Mouse (Mus musculus) stomach, postnatal 0 days (tissue): ENCODE measurements around the gene Plcb1.

Experiments used
- CTCF ChIP-seq: IDR thresholded peaks from 2 replicates; pipeline ENCODE4 v1.5.1; 2016; ENCODE audit warnings: antibody characterized with exemption, low read depth, mild to moderate bottlenecking, moderate library complexity
- EP300 ChIP-seq: optimal IDR thresholded peaks from 2 replicates; pipeline ENCODE3; 2016; ENCODE audit warnings: antibody characterized with exemption

DNA sequence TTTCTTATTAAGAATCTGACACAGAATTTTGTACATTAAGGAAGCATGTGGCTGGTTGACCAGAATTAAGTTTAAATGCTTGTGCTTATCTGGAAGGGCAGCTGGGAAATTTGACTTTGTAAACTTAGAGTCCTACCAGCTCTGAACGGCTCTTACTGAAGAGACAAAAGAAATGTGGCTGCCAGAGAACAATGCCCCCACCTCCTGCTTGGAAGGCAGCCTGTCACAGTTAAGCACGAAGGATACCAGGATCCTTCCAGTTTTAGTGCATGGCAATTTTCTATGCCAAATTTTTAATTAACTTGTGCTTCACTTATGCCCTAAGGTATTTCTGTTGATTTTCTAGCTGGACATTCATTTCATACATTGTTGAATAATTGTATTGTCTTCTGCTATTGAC lies 157.1 kb downstream of the Plcb1 start:
- no peak for TF ChIP-seq CTCF
- no peak for TF ChIP-seq EP300
